1 mouse cellular context compared by ENCODE assay signal in the genomic region with DNA sequence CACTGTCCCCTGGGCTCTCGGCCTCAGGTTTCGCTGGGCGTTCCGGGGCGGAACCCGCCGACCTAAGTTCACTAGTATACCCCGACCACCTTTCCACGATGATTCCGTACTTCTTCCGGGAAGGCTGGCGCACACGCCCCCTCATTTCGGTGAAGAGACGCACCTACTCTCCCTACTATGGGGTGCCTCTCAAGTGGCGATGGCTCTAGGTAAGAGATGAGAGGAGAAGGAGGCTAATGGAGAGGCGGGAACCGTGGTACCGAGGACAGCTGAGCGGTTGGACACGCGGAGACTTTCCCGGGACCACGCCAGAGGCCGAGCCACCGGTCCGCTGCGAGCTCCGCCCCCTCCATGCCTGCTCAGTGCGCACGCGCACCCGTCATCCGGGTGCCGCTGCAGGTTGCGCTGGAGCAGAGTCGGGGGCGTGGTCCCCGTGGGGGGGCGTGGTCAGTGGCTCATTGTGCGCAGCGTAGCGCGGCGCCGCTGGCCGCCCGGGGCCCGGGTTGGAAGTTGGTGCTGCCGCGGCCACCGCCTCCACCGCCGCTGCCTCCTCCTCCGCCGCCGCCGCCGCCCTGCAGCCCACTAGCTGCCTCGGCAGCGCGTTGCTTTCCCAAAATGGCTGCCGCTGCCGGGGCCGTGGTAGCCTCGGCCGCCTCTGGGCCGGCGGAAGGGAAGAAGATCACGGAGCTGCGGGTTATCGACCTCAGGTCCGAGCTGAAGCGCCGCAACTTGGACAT.
TF ChIP-seq lines count a peak whose summit lies in the region.

Gene Sltm, plus strand, starts transcription at position 450 of the 737 bp plus-strand sequence.

TF ChIP-seq in MEL, 35 proteins besides CTCF, POLR2A, EP300 and RAD21 (continued from another document):
- TF ChIP-seq MAX (IDR thresholded peaks at IDR 0.05; ENCODE audit: low read length) (peak; percentile 48; the same call in 1 of the 2 replicates), MXI1 (IDR thresholded peaks at IDR 0.05; ENCODE audit: low read depth, low read length) (peak; percentile 89), POLR2AphosphoS5 (IDR thresholded peaks at IDR 0.05; ENCODE audit: borderline replicate concordance, low read depth, low read length) (no peak), KAT2A (conservative IDR thresholded peaks at IDR 0.05; ENCODE audit: low read depth, low read length) (no peak; the same call in 1 of the 2 replicates), RCOR1 (IDR thresholded peaks at IDR 0.05; ENCODE audit: low read depth, low read length) (peak; percentile 17; the same call in 1 of the 2 replicates)
